Mouse (Mus musculus): Measurements from ENCODE around the gene 1700001K19Rik.
"Not testable (repeated sequence)": the region's sequence is repeated elsewhere in the genome, so short reads cannot be mapped to it uniquely, and the experiment has no call there.

The 1700001K19Rik gene

DNA sequence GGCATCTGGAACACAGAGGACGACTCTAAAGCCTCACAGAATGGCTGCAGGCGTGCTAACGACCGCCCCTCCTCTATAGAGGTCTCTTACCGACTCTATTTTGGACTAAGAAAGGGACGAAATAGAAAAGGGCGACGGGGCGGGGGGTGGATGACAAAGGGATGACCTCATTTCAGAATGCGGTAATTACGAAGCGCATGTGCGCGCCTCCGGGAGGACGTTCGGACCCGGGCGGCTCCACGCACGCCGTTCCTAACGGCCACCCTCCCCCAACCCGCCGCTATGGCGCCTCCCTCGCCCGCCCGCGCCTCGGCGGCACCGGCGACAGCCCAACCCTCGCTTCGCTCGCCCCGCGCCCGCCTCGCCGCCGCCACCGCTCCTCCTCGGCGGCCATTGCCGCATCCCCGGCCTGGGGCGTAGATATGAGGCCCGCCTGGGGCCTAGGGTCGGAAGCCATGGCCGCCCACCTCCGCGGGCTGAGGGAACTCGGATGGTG is 13.3 kb upstream of the 1700001K19Rik start:
- peak; percentile 40 to 67 for DNase-seq

GRCm38 (mm10) chr12:110693378-110693777 is 11.0 kb upstream of the 1700001K19Rik start:
- DNase-seq = not testable (repeated sequence)

GRCm38 (mm10) chr12:110689919-110690643 is 7.7 kb upstream of the 1700001K19Rik start:
- DNase-seq = no peak

DNA sequence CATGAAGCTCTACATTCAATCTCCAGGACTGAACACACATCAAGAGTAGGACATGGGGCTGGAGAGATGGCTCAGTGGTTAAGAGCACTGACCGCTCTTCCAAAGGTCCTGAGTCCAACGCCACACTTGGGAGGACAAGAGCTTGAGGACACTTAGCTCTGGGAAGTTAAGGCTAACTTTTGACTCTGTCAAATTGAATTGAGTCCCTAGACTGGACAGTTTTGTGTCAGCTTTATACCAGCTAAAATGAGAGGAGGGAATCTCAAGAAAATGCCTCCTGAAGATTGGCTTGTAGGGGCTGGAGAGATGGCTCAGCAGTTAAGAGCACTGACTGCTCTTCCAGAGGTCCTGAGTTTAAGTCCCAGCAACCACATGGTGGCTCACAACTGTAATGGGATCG is 6.5 kb upstream of the 1700001K19Rik start:
- DNase-seq = not testable (repeated sequence)

GRCm38 (mm10) chr12:110687894-110688734 is 5.7 kb upstream of the 1700001K19Rik start:
- peak; percentile 89 to 91 for DNase-seq

DNA sequence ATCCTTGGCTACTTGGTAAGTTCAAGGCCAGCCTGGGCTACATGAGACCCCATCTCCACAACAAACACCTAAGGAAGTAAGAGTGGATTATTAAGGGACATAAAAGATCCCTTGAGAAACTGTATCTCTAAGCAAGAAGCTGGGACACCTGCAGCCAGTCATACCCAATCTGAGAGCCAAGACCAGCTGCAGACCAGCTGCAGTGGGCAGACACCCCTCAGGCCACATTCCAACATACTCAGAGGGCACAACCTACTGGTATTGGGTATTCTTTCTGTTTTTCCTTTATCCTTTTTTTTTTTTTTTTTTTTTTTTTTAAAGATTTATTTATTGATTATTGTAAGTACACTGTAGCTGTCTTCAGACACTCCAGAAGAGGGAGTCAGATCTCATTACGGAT is 1.2 kb upstream of the 1700001K19Rik start:
- no peak for DNase-seq

GRCm38 (mm10) chr12:110681878-110682277 is 541 bp downstream of the 1700001K19Rik start:
- DNase-seq = no peak

DNA sequence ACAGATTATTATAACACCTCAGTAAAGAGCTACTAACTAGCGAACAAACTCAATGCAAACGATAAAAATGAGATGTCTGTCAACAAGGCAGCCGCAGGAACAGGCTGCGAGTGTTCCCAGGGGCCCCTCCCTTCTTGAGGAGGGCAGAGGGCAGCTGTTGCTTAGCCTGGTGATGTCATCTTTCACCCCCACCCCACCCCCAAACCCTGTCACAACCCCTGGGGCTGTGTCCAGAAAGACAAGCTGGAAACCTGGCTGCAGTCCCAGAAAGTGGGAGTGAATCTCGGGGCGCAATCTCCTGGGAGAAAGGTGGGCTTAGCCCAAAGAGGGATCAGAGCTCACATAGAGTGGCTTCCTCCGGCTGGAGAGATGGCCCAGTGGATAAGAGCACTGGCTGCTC is 1.2 kb downstream of the 1700001K19Rik start:
- DNase-seq = no peak

GRCm38 (mm10) chr12:110674243-110674642 is 8.2 kb downstream of the 1700001K19Rik start:
- DNase-seq = peak in 1 of 2 experiments; percentile 29

DNA sequence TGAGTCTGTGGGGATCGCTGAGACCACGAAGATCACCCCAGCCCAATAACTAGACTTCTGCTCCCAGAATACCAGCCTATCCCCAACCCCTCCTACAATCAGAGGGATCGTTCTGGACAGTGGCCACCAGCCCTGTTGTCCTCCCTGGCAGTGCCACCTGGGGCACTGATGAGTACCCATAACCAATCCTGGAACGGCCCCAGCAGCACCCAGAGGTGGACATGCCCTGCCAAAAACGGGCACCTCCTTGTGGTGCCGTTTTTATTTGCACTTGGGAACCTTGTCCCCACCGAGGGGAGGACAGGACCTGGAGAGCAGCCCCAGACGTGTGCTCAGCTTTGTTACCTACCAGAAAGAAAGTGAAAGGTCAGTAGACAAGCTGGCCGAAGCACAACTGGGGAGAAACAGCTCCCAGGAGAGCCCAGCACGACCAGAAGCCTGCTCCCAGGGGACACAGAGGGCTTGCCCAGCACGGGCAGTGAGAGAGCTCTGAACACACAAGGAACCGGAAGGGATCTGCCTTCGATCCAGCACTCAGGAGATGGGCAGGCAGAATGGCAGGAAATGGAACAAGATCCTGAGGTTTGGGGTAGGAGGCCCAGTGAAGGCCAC is 14.8 kb downstream of the 1700001K19Rik start:
- DNase-seq = peak; percentile 23 to 58

DNA sequence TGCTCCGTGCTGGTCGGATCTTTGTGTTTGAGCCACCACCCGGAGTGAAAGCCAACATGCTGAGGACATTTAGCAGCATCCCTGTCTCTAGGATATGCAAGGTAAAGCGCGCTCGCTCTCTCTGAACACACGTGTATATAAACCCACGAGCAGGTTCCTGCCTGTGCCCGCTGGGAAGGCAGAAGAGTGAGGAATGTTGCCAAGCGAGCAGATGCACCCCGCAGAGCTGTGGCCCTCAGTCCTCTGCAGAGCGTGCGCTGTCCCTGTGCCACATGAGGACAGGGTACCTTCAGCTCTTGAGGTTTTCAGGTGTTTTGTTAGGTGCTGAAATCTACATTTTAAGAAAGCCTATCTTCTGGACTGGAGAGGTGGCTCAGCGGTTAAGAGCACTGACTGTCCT is 20.7 kb downstream of the 1700001K19Rik start:
- no peak for DNase-seq

GRCm38 (mm10) chr12:110651464-110651863 is 31.0 kb downstream of the 1700001K19Rik start:
- DNase-seq = no peak

GRCm38 (mm10) chr12:110650241-110650641 is 32.2 kb downstream of the 1700001K19Rik start:
- no peak for DNase-seq

DNA sequence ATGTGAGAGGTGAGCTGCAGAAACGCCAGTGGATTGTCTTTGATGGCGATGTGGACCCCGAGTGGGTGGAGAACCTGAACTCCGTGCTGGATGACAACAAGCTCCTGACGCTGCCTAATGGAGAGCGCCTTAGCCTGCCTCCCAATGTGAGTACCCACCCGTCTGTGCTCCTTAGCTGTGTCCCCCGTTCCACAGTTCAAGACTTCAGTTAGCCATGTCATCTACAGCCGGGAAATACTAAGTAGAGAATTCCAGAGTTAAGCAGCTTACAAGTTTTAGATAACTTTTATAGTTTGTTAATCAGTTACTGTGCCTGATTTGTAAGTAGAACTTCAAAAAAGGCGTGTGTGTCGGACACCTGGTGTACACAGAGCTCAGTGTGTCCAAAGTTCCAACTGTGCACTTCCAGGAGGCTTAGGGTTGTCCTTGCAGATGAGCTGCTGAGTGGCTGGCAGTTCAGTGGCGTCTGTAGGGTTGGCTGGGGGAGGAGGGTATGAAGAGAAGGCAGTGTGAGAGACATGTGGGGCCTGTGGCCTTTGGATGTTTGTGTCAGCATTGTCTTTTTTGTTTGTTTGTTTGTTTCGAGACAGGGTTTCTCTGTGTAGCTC is 44.8 kb downstream of the 1700001K19Rik start:
- DNase-seq = no peak

GRCm38 (mm10) chr12:110636293-110636692 is 46.1 kb downstream of the 1700001K19Rik start:
- DNase-seq = no peak

GRCm38 (mm10) chr12:110630056-110630455 is 52.4 kb downstream of the 1700001K19Rik start:
- no peak for DNase-seq
